Comparison of ENCODE assay signal across 9 mouse cellular contexts in genomic region chrX:99043739-99044138, GRCm38 (mm10). TPM values are rescaled to one million over a fixed set of nuclear protein-coding genes. Genes with fewer than 3 reads are reported as not detected.
A peak's percentile ranks its signal among the peaks of the same experiment; 100 is the strongest.
DNase-seq lines count a peak whose midpoint lies in the region; ATAC-seq lines count a peak whose summit lies in the region.
"Had no signal": no experiment of that assay in that cellular context is flagged by ENCODE, and none has a peak within 500 bp of the region (broad histone marks: within the 10 kb centered on the region; RNA-seq: fewer than 3 reads in every experiment).

No protein-coding gene starts in this region.

- H3K4me2 ChIP-seq in heart, embryonic 14.5 days (ENCODE audit: low read length) = peak overlapping the region; percentile 75
- peak overlapping the region; percentile 80 for H3K4me2 ChIP-seq in lung, embryonic 16.5 days (ENCODE audit: low read depth, low read length)
- peak overlapping the region; percentile 79 for H3K4me2 ChIP-seq in embryonic facial prominence, embryonic 13.5 days
- no peak overlapping the region for H3K4me2 ChIP-seq in liver, embryonic 16.5 days (ENCODE audit: low read depth, low read length)

- H3K36me3 ChIP-seq in heart, embryonic 14.5 days (ENCODE audit: control insufficient read depth, insufficient read depth, low read length) = no peaks in the 10 kb centered on the region
- no peaks in the 10 kb centered on the region for H3K36me3 ChIP-seq in lung, embryonic 16.5 days (ENCODE audit: control insufficient read depth, insufficient read depth, low read length)
- H3K36me3 ChIP-seq in embryonic facial prominence, embryonic 13.5 days = no peaks in the 10 kb centered on the region
- H3K36me3 ChIP-seq in liver, embryonic 16.5 days (ENCODE audit: control insufficient read depth, insufficient read depth) = no peaks in the 10 kb centered on the region

- peak overlapping the region; percentile 73 for H3K9ac ChIP-seq in heart, embryonic 14.5 days (ENCODE audit: low read length)
- H3K9ac ChIP-seq in lung, embryonic 16.5 days (ENCODE audit: low read length) = peak overlapping the region; percentile 4; the same call in 1 of the 2 replicates
- no peak overlapping the region for H3K9ac ChIP-seq in embryonic facial prominence, embryonic 13.5 days
- H3K9ac ChIP-seq in liver, embryonic 16.5 days (ENCODE audit: low read depth, low read length) = no peak overlapping the region

- ATAC-seq in heart, embryonic 14.5 days (ENCODE audit: insufficient number of reproducible peaks, insufficient read depth, low FRiP score, low read depth) = no peak
- ATAC-seq in lung, embryonic 16.5 days (ENCODE audit: low read depth) = no peak
- ATAC-seq in embryonic facial prominence, embryonic 13.5 days (ENCODE audit: insufficient number of reproducible peaks, insufficient read depth, low FRiP score, low TSS enrichment, low read depth) = no peak
- no peak for ATAC-seq in liver, embryonic 16.5 days (ENCODE audit: low read depth)
- ATAC-seq: inflammation-experienced regulatory T-cells, adult 6 months had no signal

- WGBS in heart, embryonic 14.5 days = 55% methylated on average over 5 of the region's 5 CpGs
- 66% methylated on average over 5 of the region's 5 CpGs for WGBS in lung, embryonic 16.5 days
- WGBS in embryonic facial prominence, embryonic 13.5 days = 77% methylated on average over 5 of the region's 5 CpGs
- 62% methylated on average over 5 of the region's 5 CpGs for WGBS in liver, embryonic 16.5 days (ENCODE audit: insufficient replicate concordance)

- H3K27me3 ChIP-seq in heart, embryonic 14.5 days (ENCODE audit: control insufficient read depth, insufficient read depth, low read length) = 0 out of 2 replicates have a peak, but pooled peaks cover 3% of the 10 kb centered on the region
- H3K27me3 ChIP-seq in lung, embryonic 16.5 days (ENCODE audit: control insufficient read depth, insufficient read depth, low read depth, low read length) = no peaks in the 10 kb centered on the region; the same call in 1 of the 2 replicates
- peaks cover 64% of the 10 kb centered on the region for H3K27me3 ChIP-seq in embryonic facial prominence, embryonic 13.5 days
- peaks cover 6% of the 10 kb centered on the region; the same call in 1 of the 2 replicates for H3K27me3 ChIP-seq in liver, embryonic 16.5 days (ENCODE audit: control insufficient read depth, insufficient read depth, low read depth, low read length)

- H3K27ac ChIP-seq in heart, embryonic 14.5 days (replicated peaks in 1 of 2; ENCODE audit: control insufficient read depth in 1 of 2, insufficient read depth in 1 of 2, low read depth in 2 of 2, low read length in 2 of 2) = no peak overlapping the region
- no peak overlapping the region for H3K27ac ChIP-seq in lung, embryonic 16.5 days (ENCODE audit: low read length)
- no peak overlapping the region for H3K27ac ChIP-seq in embryonic facial prominence, embryonic 13.5 days
- H3K27ac ChIP-seq in liver, embryonic 16.5 days (ENCODE audit: low read length) = no peak overlapping the region

- no peak for DNase-seq in heart, adult 8-10 months (ENCODE audit: low spot score)
- no peak for DNase-seq in lung, postnatal 36 days
- DNase-seq in MN1 (ENCODE audit: low spot score) = no peak
- no peak for DNase-seq in cerebellum, adult 8-10 months

- H3K4me3 ChIP-seq in heart, embryonic 14.5 days (ENCODE audit: control insufficient read depth in 1 of 2, insufficient read depth in 1 of 2, low read depth in 1 of 2, low read length in 2 of 2) = peak overlapping the region; percentile 45 to 60
- H3K4me3 ChIP-seq in lung, embryonic 16.5 days (ENCODE audit: low read length) = peak overlapping the region; percentile 61
- H3K4me3 ChIP-seq in embryonic facial prominence, embryonic 13.5 days = 0 out of 2 replicates have a peak overlapping the region, but pooled peaks have one; percentile 49
- H3K4me3 ChIP-seq in liver, embryonic 16.5 days (ENCODE audit: low read depth, low read length) = peak overlapping the region; percentile 54; the same call in 1 of the 2 replicates

- H3K9me3 ChIP-seq in heart, embryonic 14.5 days (ENCODE audit: control insufficient read depth, low read length) = no peaks in the 10 kb centered on the region
- H3K9me3 ChIP-seq in lung, embryonic 16.5 days (ENCODE audit: control insufficient read depth, low read length) = no peaks in the 10 kb centered on the region
- no peaks in the 10 kb centered on the region for H3K9me3 ChIP-seq in embryonic facial prominence, embryonic 13.5 days
- H3K9me3 ChIP-seq in liver, embryonic 16.5 days (replicated peaks; ENCODE audit: control insufficient read depth, low read length) = no peaks in the 10 kb centered on the region

- H3K4me1 ChIP-seq in heart, embryonic 14.5 days (ENCODE audit: control insufficient read depth in 2 of 2, insufficient read depth in 2 of 2, low read length in 2 of 2) = peaks cover 20 to 21% of the 10 kb centered on the region in 2 experiments
- H3K4me1 ChIP-seq in lung, embryonic 16.5 days (replicated peaks; ENCODE audit: control insufficient read depth, insufficient read depth, low read length) = peaks cover 7% of the 10 kb centered on the region
- peaks cover 16% of the 10 kb centered on the region for H3K4me1 ChIP-seq in embryonic facial prominence, embryonic 13.5 days
- no peaks in the 10 kb centered on the region for H3K4me1 ChIP-seq in liver, embryonic 16.5 days (ENCODE audit: control insufficient read depth, low read depth, low read length)

RNA-seq across cellular contexts. Expression of gene Stard8, which starts 40.7 kb away (rescaled TPM):
- polyA plus RNA-seq in heart, embryonic 14.5 days (2014; fragmentation: Nextera tagmentation; extraction: Ambion mirVana) = 11.3 and 12.0 TPM in 2 replicates
- total RNA-seq in heart, adult 8-10 months (2022) = 10 to 100 TPM; 26.1 to 28.2 (median 26.4) TPM
- 18.5 and 19.2 TPM in 2 replicates for polyA plus RNA-seq in lung, embryonic 16.5 days (2015; fragmentation: Nextera tagmentation; extraction: Ambion mirVana)
- polyA plus RNA-seq in embryonic facial prominence, embryonic 13.5 days (2015; fragmentation: Nextera tagmentation; extraction: Ambion mirVana) = 6.2 and 6.4 TPM in 2 replicates
- polyA plus RNA-seq in liver, embryonic 16.5 days (2015; fragmentation: Nextera tagmentation; extraction: Ambion mirVana) = 3.5 and 4.0 TPM in 2 replicates

Comparison
In these comparisons a context has a peak if more than half of its experiments do, and no peak if none do; other contexts are left out.
1. H3K9ac ChIP-seq: peak in heart, embryonic 14.5 days (single experiment) and lung, embryonic 16.5 days (single experiment); none in embryonic facial prominence, embryonic 13.5 days (single experiment) and liver, embryonic 16.5 days (single experiment).
2. Peak in every context shown above with its lines, with median percentiles within 50 percentile points of each other: H3K4me3 ChIP-seq.